Mouse (Mus musculus) heart, postnatal 0 days (tissue): ENCODE measurements at regions not wholly inside any gene's neighbourhood (a gene's known extent, or its start where the extent isn't known, plus 50 kb on each side); places are given as distances from the start of the nearest gene placed in this dataset.

Source experiments
- ATAC-seq: fragments of 200-750 bp; cut with Nextera tagmentation; 2 replicates; pipeline ENCODE4 v1.8.0; 2017; ENCODE audit warnings: low read depth, moderate number of reproducible peaks, moderate library complexity; ENCODE audit not compliant: insufficient read depth
- DNase-seq: peaks from one replicate; pipeline ENCODE4 v3.0.0-alpha.2; 2016; ENCODE audit warnings: low spot score
- H3K27ac ChIP-seq: fragments of 300-500 bp; sonication (generic); 2 replicates; pipeline ENCODE4 v1.5.1; 2014; ENCODE audit warnings: low read depth, mild to moderate bottlenecking
- H3K27me3 ChIP-seq: fragments of 300-500 bp; sonication (generic); 2 replicates; pipeline ENCODE4 v1.6.1; 2014; ENCODE audit warnings: low read length, mixed read lengths; ENCODE audit not compliant: control insufficient read depth, insufficient read depth
- H3K36me3 ChIP-seq: fragments of 300-500 bp; sonication (generic); replicated peaks from 2 replicates; pipeline ENCODE4 v1.6.1; 2014; ENCODE audit warnings: low read length, mixed read lengths; ENCODE audit not compliant: control insufficient read depth, insufficient read depth
- H3K4me1 ChIP-seq: fragments of 300-500 bp; sonication (generic); 2 replicates; pipeline ENCODE4 v1.6.1; 2014; ENCODE audit warnings: antibody characterized with exemption; ENCODE audit not compliant: control insufficient read depth, insufficient read depth
- H3K4me2 ChIP-seq: fragments of 300-500 bp; sonication (generic); 2 replicates; pipeline ENCODE4 v1.6.1; 2014; ENCODE audit warnings: low read depth, mild to moderate bottlenecking, low read length, moderate library complexity
- H3K4me3 ChIP-seq: fragments of 300-500 bp; sonication (generic); 2 replicates; pipeline ENCODE4 v1.5.1; 2014; ENCODE audit warnings: low read depth, low read length
- H3K9ac ChIP-seq: fragments of 300-500 bp; sonication (generic); replicated peaks from 2 replicates; pipeline ENCODE4 v1.6.1; 2014; ENCODE audit warnings: low read depth, low read length, mixed read lengths
- H3K9me3 ChIP-seq: fragments of 300-500 bp; sonication (generic); replicated peaks from 2 replicates; pipeline ENCODE4 v1.6.1; 2016; ENCODE audit warnings: low read length; ENCODE audit not compliant: control insufficient read depth
- CTCF ChIP-seq: IDR thresholded peaks from 2 replicates; pipeline ENCODE4 v1.5.1; 2016; ENCODE audit warnings: antibody characterized with exemption, control low read depth, low read depth
- EP300 ChIP-seq: IDR thresholded peaks from 2 replicates; pipeline ENCODE4 v1.6.1; 2016; ENCODE audit warnings: antibody characterized with exemption, low read depth
- WGBS: fragments of 180-500 bp; shearing (Covaris S2); extraction: QIAGEN DNeasy Blood & Tissue Kit; methylation state at CpG from one replicate; pipeline ENCODE4 v1.1.7; 2014; 5-methylcytosine and 5-hydroxymethylcytosine counted together

GRCm38 (mm10) chr14:97694238-97694637 lies 475.3 kb downstream of the Dach1 start:
- Histone ChIP-seq H3K4me1 (no peaks in the 10 kb centered on the region), H3K27me3 (no peaks in the 10 kb centered on the region), H3K27ac (no peak overlapping the region), H3K36me3 (no peaks in the 10 kb centered on the region), H3K9ac (no peak overlapping the region), H3K9me3 (no peaks in the 10 kb centered on the region), H3K4me3 (no peak overlapping the region), H3K4me2 (no peak overlapping the region)
- WGBS, result 88% methylated on average over 1 of the region's 1 CpGs
- ATAC-seq, result no peak
- TF ChIP-seq CTCF (no peak), EP300 (no peak)
- no peak for DNase-seq

- Histone ChIP-seq H3K36me3 (no peaks in the 10 kb centered on the region), H3K4me2 (no peak overlapping the region), H3K9me3 (no peaks in the 10 kb centered on the region), H3K27me3 (no peaks in the 10 kb centered on the region), H3K27ac (no peak overlapping the region), H3K4me3 (no peak overlapping the region), H3K9ac (no peak overlapping the region), H3K4me1 (no peaks in the 10 kb centered on the region)
- 68% methylated on average over 3 of the region's 3 CpGs for WGBS
- DNase-seq (no peak), ATAC-seq (no peak)
- TF ChIP-seq EP300 (no peak), CTCF (no peak)
These were observed 484.9 kb downstream of the Dach1 start for GRCm38 (mm10) chr14:97684617-97685016.

- WGBS, result 62% methylated on average over 2 of the region's 2 CpGs
- Histone ChIP-seq H3K9me3 (no peaks in the 10 kb centered on the region), H3K4me3 (no peak overlapping the region), H3K36me3 (no peaks in the 10 kb centered on the region), H3K27me3 (no peaks in the 10 kb centered on the region), H3K4me1 (no peaks in the 10 kb centered on the region), H3K4me2 (no peak overlapping the region), H3K27ac (no peak overlapping the region), H3K9ac (no peak overlapping the region)
- ATAC-seq (no peak), DNase-seq (no peak)
- TF ChIP-seq EP300 (no peak), CTCF (peak; percentile 50)
These were observed 501.8 kb downstream of the Dach1 start for GRCm38 (mm10) chr14:97667806-97668205.

DNA sequence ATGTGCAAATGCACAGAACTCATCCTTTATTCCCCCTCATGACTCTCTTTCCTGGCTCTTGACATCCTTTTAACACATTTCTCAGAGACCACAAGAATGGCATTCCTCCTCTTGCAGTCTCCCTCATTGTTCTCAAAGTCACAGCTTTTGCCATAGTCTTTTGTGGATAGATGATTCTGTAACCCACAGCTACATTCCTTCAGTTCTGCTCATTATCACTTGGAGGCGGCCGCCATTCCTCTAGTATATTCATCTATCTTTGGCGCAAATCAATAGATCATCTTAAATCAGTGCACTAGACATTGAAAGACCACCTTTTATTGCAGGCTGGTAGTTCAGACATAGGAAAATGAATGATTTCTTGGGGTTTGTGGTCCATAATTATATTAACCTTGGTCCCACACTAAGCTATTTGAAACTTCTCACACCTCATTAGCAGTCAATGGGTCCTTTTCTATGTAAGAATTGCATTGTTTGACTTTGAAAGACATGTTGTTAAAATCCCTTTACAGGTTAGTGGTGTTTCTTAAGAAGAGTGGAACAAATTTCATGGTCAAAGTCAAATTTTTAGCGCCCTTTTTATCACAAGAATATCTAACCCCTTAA lies 531.3 kb downstream of the Dach1 start:
- Histone ChIP-seq H3K4me2 (no peak overlapping the region), H3K4me3 (no peak overlapping the region), H3K27ac (no peak overlapping the region), H3K9ac (no peak overlapping the region), H3K4me1 (no peaks in the 10 kb centered on the region), H3K9me3 (no peaks in the 10 kb centered on the region), H3K27me3 (no peaks in the 10 kb centered on the region), H3K36me3 (no peaks in the 10 kb centered on the region)
- DNase-seq (no peak), ATAC-seq (no peak)
- no peak for TF ChIP-seq EP300
- WGBS, result 85% methylated on average over 4 of the region's 4 CpGs

DNA sequence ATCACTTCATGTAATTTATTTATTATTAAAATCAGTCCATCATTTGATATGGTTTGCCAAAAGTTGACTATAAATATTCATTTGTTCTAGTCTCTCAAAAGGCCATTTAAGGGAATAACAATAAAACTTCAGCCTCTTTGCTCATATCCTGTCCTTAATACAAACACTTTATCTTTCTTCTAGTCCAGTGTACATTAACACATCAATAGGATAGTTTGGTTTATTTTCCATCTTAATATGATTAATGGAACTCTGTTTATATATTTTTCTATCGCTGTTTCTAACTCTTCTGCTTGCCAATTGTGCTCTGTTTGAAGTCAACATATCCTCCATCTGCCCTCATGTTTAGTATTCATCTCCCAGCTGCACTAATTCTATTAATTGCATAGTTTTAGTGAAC lies 558.1 kb downstream of the Dach1 start:
- 76% methylated on average over 1 of the region's 1 CpGs for WGBS
- ATAC-seq, result no peak
- no peak overlapping the region for H3K4me2 ChIP-seq
- no peaks in the 10 kb centered on the region for H3K27me3 ChIP-seq
- TF ChIP-seq EP300 (no peak), CTCF (no peak)
- no peaks in the 10 kb centered on the region for H3K4me1 ChIP-seq
- H3K36me3 ChIP-seq, result no peaks in the 10 kb centered on the region
- no peaks in the 10 kb centered on the region for H3K9me3 ChIP-seq
- no peak for DNase-seq
- no peak overlapping the region for H3K27ac ChIP-seq
- H3K4me3 ChIP-seq, result no peak overlapping the region
- H3K9ac ChIP-seq, result no peak overlapping the region

GRCm38 (mm10) chr14:97596694-97597093 lies 572.9 kb downstream of the Dach1 start:
- H3K9ac ChIP-seq, result no peak overlapping the region
- TF ChIP-seq EP300 (no peak), CTCF (no peak)
- no peak overlapping the region for H3K4me2 ChIP-seq
- 71% methylated on average over 5 of the region's 5 CpGs for WGBS
- no peaks in the 10 kb centered on the region for H3K4me1 ChIP-seq
- no peaks in the 10 kb centered on the region for H3K27me3 ChIP-seq
- ATAC-seq, result no peak
- H3K9me3 ChIP-seq, result no peaks in the 10 kb centered on the region
- H3K4me3 ChIP-seq, result no peak overlapping the region
- DNase-seq, result no peak
- no peaks in the 10 kb centered on the region for H3K36me3 ChIP-seq
- no peak overlapping the region for H3K27ac ChIP-seq
